Mouse (Mus musculus) CH12.LX (cell line): ENCODE data around the gene Lsm2.
A peak's percentile ranks its signal among the peaks of the same experiment; 100 is the strongest.

Experiments
- CTCF ChIP-seq, 2 experiments: IDR thresholded peaks in 1 of 2; conservative IDR thresholded peaks in 1 of 2; 2 replicates each; pipeline ENCODE4 v1.5.1; 2011 to 2012; ENCODE audit warnings: low read depth in 2 of 2, low read length in 2 of 2, improper control_type of control experiment in 1 of 2, inconsistent platforms in 1 of 2, mild to moderate bottlenecking in 1 of 2, moderate library complexity in 1 of 2
- ELF1 ChIP-seq: IDR thresholded peaks from 2 replicates; pipeline ENCODE4 v1.6.1; 2014; ENCODE audit warnings: low read depth, mild to moderate bottlenecking, inconsistent platforms, low read length, improper control_type of control experiment
- EP300 ChIP-seq: IDR thresholded peaks from 2 replicates; pipeline ENCODE4 v1.6.1; 2011; ENCODE audit warnings: low read length, improper control_type of control experiment
- HCFC1 ChIP-seq: IDR thresholded peaks from 2 replicates; pipeline ENCODE4 v1.6.1; 2012; ENCODE audit warnings: low read depth, mild to moderate bottlenecking, inconsistent platforms, low read length, improper control_type of control experiment
- MAX ChIP-seq: IDR thresholded peaks from 2 replicates; pipeline ENCODE4 v1.6.1; 2011; ENCODE audit warnings: low read length, improper control_type of control experiment
- NELFE ChIP-seq: IDR thresholded peaks from 2 replicates; pipeline ENCODE4 v1.6.1; 2011; ENCODE audit warnings: low read depth, low read length, improper control_type of control experiment
- NRF1 ChIP-seq: IDR thresholded peaks from 2 replicates; pipeline ENCODE4 v1.6.1; 2014; ENCODE audit warnings: low read depth, mild to moderate bottlenecking, inconsistent platforms, low read length, improper control_type of control experiment, moderate library complexity
- POLR2A ChIP-seq: IDR thresholded peaks from 2 replicates; pipeline ENCODE4 v1.6.1; 2011; ENCODE audit warnings: low read depth, mild to moderate bottlenecking, improper control_type of control experiment, low read length

- TF ChIP-seq NRF1 (no peak), POLR2A (no peak), ELF1 (no peak), CTCF (conservative IDR thresholded peaks at IDR 0.05 in 1 of 2, IDR thresholded peaks at IDR 0.05 in 1 of 2; ENCODE audit: low read depth in 2 of 2, low read length in 2 of 2) (peak in 1 of 2 experiments; percentile 40; a peak in 2 of 4 replicates), HCFC1 (no peak), MAX (no peak), EP300 (no peak), NELFE (no peak)
Observed at GRCm38 (mm10) chr17:35032323-35032870, 50.7 kb downstream of the Lsm2 start.
